Mouse (Mus musculus) lung, embryonic 15.5 days (tissue): ENCODE measurements around the gene Chaf1b. TPM values are rescaled to one million over a fixed set of nuclear protein-coding genes. Genes with fewer than 3 reads are reported as not detected.

Experiments used
- ATAC-seq: fragments of 200-750 bp; cut with Nextera tagmentation; 2 replicates; pipeline ENCODE4 v1.8.0; 2017; ENCODE audit warnings: moderate number of reproducible peaks, borderline replicate concordance; ENCODE audit not compliant: low FRiP score, low TSS enrichment; ENCODE audit errors: extremely low read depth
- H3K27ac ChIP-seq: fragments of 300-500 bp; sonication (generic); 2 replicates; pipeline ENCODE4 v1.5.1; 2015; ENCODE audit warnings: moderate library complexity, mild to moderate bottlenecking, inconsistent platforms
- H3K27me3 ChIP-seq: fragments of 300-500 bp; sonication (generic); 2 replicates; pipeline ENCODE4 v1.6.1; 2015; ENCODE audit warnings: inconsistent platforms
- H3K36me3 ChIP-seq: fragments of 300-500 bp; sonication (generic); 2 replicates; pipeline ENCODE4 v1.6.1; 2015; ENCODE audit warnings: inconsistent platforms
- H3K4me1 ChIP-seq: fragments of 300-500 bp; sonication (generic); 2 replicates; pipeline ENCODE4 v1.6.1; 2015; ENCODE audit warnings: inconsistent platforms
- H3K4me2 ChIP-seq: fragments of 300-500 bp; sonication (generic); 2 replicates; pipeline ENCODE4 v1.6.1; 2015; ENCODE audit warnings: inconsistent platforms, mild to moderate bottlenecking, moderate library complexity
- H3K4me3 ChIP-seq: fragments of 300-500 bp; sonication (generic); 2 replicates; pipeline ENCODE4 v1.5.1; 2015; ENCODE audit warnings: mild to moderate bottlenecking, inconsistent platforms
- H3K9ac ChIP-seq: fragments of 300-500 bp; sonication (generic); 2 replicates; pipeline ENCODE4 v1.6.1; 2015; ENCODE audit warnings: inconsistent platforms
- H3K9me3 ChIP-seq: fragments of 300-500 bp; sonication (generic); 2 replicates; pipeline ENCODE4 v1.6.1; 2016; ENCODE audit warnings: inconsistent platforms
- WGBS: fragments of 180-500 bp; shearing (Covaris S2); methylation state at CpG from one replicate; pipeline ENCODE4 v1.1.7; 2015; 5-methylcytosine and 5-hydroxymethylcytosine counted together
- polyA plus RNA-seq: library from polyadenylated mRNA; unstranded; fragments of >200 nt; fragmentation: Nextera tagmentation; extraction: Ambion mirVana; gene quantifications from 2 replicates; pipeline ENCODE4 v1.2.1, GENCODE M21; 2015

The Chaf1b gene
- polyA plus RNA-seq, 1 experiment from 2014 or later, result 80.1 TPM

DNA sequence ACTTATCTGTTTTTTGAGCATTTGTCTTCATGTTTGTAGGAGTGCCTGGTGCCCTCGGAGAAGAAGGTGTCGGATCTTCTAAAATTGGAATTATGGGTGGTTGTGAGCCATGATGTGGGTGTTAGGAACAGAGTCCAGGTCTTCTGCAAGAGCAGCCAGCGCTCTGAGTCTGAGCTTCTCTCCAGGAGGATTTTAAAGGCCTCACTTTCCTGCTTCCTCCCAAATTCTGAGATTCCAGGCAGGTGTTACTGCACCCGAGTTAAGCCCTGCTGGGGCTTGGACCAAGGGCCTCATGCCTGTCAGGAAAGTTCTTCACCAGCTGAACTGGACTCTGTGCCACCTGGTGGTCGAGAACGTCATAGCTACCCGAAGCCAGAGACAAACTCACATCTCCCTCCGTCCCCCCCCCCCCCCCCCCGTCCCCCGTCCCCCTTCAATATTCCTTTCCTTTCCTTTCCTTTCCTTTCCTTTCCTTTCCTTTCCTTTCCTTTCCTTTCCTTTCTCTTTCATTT is 31.7 kb downstream of the Chaf1b start:
- ATAC-seq, result no peak

DNA sequence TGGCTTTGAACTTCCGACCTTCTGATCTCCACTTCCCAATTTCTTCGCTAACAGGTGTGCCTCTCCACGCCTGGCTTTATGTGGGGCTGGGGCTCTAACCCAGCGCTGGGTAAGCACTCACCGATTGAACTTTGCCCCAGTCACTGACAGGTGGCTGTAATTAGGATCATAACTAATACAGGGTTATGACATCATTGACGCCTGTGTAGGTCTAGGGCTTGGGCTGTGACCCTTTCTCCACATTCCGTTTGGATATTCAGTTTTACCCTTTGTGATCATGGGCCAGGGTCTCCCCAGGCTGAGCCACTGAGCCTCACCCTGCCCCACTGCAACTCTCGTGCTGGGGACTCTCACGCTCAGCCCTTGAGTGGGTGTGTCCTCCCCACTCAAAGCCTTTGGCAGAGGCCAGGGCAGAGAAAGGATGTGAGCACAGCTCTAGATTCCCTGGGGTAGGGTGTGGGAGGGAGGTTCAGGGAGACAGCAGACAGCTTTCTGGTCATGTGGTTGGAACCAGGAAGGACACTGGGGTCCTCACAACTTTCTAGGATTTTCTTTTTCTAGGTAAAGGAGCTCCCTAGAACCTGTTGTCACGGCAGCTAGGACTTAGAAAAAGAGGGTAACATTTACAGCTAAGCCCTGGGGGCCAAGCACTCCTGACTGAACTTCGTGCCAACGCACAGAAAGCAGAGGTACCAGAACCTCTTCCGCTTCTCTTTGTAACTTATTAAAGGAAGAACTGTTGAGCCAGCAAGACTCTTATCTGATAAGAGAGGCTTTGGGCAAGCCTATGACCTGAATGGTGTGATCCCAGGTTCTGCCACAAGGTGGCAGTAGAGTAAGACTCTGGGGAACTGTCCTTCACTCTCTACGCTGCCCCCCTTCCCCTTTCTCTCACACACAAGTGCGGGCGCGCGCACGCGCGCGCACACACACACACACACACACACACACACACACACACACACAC is 34.3 kb downstream of the Chaf1b start:
- H3K4me3 ChIP-seq, result no peak overlapping the region
- H3K27me3 ChIP-seq, result no peaks in the 10 kb centered on the region
- ATAC-seq, result peak; percentile 61; the same call in 1 of the 2 replicates
- 27% methylated on average over 20 of the region's 22 CpGs for WGBS
- peaks cover 11% of the 10 kb centered on the region for H3K4me1 ChIP-seq
- peak overlapping the region; percentile 18; the same call in 1 of the 2 replicates for H3K27ac ChIP-seq
- H3K9ac ChIP-seq, result no peak overlapping the region
- H3K9me3 ChIP-seq, result no peaks in the 10 kb centered on the region
- peak overlapping the region; percentile 39 for H3K4me2 ChIP-seq
- no peaks in the 10 kb centered on the region for H3K36me3 ChIP-seq

More for the DNA sequence above, 31.7 kb downstream of the Chaf1b start:
- Histone ChIP-seq H3K4me3 (no peak overlapping the region), H3K27me3 (no peaks in the 10 kb centered on the region), H3K4me1 (peaks cover 14% of the 10 kb centered on the region), H3K9ac (no peak overlapping the region), H3K27ac (no peak overlapping the region), H3K36me3 (no peaks in the 10 kb centered on the region), H3K9me3 (no peaks in the 10 kb centered on the region), H3K4me2 (no peak overlapping the region)
- 49% methylated on average over 7 of the region's 10 CpGs for WGBS

DNA sequence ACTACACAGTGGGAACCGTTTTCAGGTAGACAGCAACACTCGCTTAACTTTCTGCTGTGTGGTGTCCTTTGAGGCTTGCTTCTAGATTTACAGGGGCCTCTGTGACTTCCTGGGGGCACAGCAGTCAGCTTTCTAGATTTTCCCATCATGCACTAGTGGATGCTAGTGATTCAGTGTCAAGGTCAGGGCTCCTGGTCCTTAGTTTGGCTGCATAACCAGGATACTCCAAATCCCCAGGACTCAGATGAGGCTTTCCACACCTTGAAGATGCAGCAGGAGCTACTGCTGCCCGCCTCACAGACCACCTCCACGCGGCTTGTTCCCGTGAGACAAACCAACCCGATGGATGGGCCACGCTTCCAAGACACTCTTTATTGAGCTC is 35.0 kb downstream of the Chaf1b start:
- Histone ChIP-seq H3K4me3 (no peak overlapping the region), H3K27ac (no peak overlapping the region), H3K36me3 (no peaks in the 10 kb centered on the region), H3K9me3 (no peaks in the 10 kb centered on the region), H3K4me1 (peaks cover 11% of the 10 kb centered on the region), H3K4me2 (peak overlapping the region; percentile 39), H3K27me3 (no peaks in the 10 kb centered on the region), H3K9ac (no peak overlapping the region)
- 60% methylated on average over 8 of the region's 8 CpGs for WGBS
- no peak for ATAC-seq

DNA sequence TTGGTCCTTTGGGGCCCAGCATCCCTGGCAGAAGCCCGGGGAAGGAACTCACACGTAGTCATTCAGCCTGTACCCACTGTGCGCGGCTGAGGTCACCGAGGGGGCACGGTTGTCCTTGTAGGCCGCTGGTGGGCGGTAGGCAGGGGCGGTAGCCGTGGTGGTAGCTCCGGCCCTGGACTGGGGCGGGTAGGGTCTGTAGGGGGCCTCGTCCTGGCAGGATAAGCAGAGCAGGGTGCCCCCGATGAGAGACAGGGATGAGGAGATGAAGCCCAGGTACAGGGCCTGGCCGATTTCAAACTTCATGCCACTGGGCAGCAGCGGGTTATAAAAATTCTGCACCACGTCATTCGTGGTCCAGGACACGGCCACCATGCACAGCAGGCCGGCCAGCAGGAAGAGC is 35.5 kb downstream of the Chaf1b start:
- ATAC-seq, result no peak

DNA sequence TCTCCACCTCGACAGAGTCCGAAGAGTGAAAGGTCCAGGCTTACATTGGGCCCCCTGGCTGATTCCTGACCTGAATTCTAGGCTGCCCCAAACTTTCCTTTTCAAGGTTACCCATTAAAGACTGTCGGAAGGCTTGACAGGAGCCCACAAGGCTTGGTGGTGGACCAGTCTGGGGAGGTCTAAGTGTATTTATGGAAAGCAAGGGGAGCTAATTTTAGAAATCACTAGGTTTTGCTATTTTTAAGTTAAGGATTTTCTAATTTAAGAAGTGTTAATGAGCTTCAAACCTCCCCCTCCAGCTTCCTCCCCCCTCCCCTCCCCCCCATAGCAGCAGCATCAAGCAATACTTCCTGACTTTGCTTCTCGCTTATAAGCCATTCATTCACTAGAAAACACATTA is 37.0 kb downstream of the Chaf1b start:
- H3K9me3 ChIP-seq, result no peaks in the 10 kb centered on the region
- H3K4me1 ChIP-seq, result peaks cover 7% of the 10 kb centered on the region
- H3K4me3 ChIP-seq, result no peak overlapping the region
- no peak for ATAC-seq
- no peak overlapping the region for H3K27ac ChIP-seq
- H3K9ac ChIP-seq, result no peak overlapping the region
- no peaks in the 10 kb centered on the region for H3K27me3 ChIP-seq
- no peak overlapping the region for H3K4me2 ChIP-seq
- H3K36me3 ChIP-seq, result no peaks in the 10 kb centered on the region
- WGBS, result 61% methylated on average over 4 of the region's 4 CpGs

More for the DNA sequence above, 35.5 kb downstream of the Chaf1b start:
- Histone ChIP-seq H3K4me1 (peaks cover 9% of the 10 kb centered on the region), H3K4me2 (no peak overlapping the region), H3K9me3 (no peaks in the 10 kb centered on the region), H3K9ac (no peak overlapping the region), H3K36me3 (no peaks in the 10 kb centered on the region), H3K4me3 (no peak overlapping the region), H3K27ac (no peak overlapping the region), H3K27me3 (no peaks in the 10 kb centered on the region)
- 72% methylated on average over 20 of the region's 20 CpGs for WGBS

DNA sequence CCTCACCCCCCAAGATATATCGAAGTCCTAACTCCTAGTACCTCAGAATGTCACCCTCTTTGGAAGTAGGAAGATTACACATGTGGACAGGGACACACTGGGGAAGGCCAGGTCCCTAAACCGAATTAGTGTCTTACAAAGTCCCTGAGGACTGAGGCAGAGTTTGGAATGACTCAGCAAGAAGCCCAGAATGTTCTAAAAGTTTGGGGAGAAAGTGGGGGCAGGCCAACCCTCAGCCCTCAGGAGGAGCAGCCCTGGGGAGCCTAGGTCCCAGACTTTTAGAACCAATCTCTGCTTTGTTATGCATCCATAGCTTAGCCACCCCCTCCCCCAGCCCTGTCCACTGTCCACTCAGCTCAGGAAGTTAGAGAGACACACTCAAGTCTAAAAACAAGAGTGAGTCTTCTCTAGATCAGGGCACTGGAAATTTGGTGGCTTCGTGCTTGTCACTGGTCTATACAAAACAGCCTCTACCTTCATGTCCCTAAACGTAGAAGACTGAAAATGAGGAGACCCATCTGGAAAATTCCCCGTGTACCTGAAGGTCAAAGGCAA is 39.2 kb downstream of the Chaf1b start:
- H3K27ac ChIP-seq, result no peak overlapping the region
- 73% methylated on average over 5 of the region's 5 CpGs for WGBS

DNA sequence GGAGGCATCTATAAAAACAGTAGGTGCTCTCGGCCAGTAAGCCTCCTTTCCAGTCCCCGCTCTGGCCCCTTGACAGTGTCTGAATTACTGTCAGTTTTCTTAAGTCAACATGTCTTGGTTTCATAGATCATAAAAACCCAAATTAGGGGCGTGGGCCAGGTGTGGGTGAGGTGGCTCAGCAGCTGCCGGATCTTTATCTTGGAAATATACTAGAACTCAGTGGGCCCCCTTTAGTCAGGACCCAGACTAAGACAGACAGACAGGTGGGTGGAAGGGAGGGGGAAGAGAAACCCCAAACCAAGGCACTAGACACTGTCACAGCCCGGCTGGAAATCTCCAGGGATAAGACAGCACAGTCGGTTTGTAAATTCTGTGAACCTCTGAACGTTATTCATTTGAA is 40.1 kb downstream of the Chaf1b start:
- no peaks in the 10 kb centered on the region for H3K4me1 ChIP-seq
- H3K36me3 ChIP-seq, result no peaks in the 10 kb centered on the region
- no peak overlapping the region for H3K4me3 ChIP-seq
- H3K9me3 ChIP-seq, result no peaks in the 10 kb centered on the region
- no peak for ATAC-seq
- WGBS, result 63% methylated on average over 7 of the region's 7 CpGs
- no peak overlapping the region for H3K4me2 ChIP-seq
- H3K9ac ChIP-seq, result no peak overlapping the region
- no peak overlapping the region for H3K27ac ChIP-seq
- H3K27me3 ChIP-seq, result no peaks in the 10 kb centered on the region

More for the DNA sequence above, 39.2 kb downstream of the Chaf1b start:
- Histone ChIP-seq H3K4me1 (peaks cover 3% of the 10 kb centered on the region), H3K9ac (no peak overlapping the region), H3K36me3 (no peaks in the 10 kb centered on the region), H3K9me3 (no peaks in the 10 kb centered on the region), H3K4me3 (no peak overlapping the region), H3K4me2 (no peak overlapping the region), H3K27me3 (no peaks in the 10 kb centered on the region)
- ATAC-seq, result no peak

DNA sequence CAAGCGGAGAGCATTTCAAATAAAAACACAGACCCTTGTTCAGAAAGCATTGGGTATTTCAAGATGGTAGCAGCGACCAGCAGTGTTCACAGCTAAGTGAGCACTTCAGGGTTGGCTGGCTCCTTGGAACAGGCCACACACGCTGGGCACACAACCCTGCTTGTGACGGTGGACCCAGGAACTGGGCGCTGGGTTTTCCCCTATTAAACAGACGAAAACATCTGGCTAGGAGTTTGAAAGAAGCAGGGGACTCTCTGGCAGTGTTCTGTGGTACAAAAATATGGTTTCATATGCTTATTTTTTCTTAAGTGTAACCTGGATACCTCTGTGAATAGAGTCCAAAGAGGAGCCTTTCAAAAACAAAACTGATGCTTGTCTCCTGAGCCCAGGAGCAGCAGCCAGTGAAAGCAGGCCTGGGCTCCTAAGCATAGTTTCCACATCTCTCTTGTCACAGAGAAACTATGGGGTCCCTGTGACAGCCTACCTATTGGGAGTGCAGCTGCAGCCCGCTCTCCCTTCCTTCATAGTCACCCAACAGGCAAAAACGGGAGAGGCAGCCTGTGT is 42.1 kb downstream of the Chaf1b start:
- Histone ChIP-seq H3K4me2 (no peak overlapping the region), H3K4me1 (no peaks in the 10 kb centered on the region), H3K9me3 (no peaks in the 10 kb centered on the region), H3K27ac (no peak overlapping the region), H3K4me3 (no peak overlapping the region), H3K9ac (no peak overlapping the region), H3K36me3 (no peaks in the 10 kb centered on the region), H3K27me3 (no peaks in the 10 kb centered on the region)
- 70% methylated on average over 8 of the region's 8 CpGs for WGBS
- no peak for ATAC-seq

DNA sequence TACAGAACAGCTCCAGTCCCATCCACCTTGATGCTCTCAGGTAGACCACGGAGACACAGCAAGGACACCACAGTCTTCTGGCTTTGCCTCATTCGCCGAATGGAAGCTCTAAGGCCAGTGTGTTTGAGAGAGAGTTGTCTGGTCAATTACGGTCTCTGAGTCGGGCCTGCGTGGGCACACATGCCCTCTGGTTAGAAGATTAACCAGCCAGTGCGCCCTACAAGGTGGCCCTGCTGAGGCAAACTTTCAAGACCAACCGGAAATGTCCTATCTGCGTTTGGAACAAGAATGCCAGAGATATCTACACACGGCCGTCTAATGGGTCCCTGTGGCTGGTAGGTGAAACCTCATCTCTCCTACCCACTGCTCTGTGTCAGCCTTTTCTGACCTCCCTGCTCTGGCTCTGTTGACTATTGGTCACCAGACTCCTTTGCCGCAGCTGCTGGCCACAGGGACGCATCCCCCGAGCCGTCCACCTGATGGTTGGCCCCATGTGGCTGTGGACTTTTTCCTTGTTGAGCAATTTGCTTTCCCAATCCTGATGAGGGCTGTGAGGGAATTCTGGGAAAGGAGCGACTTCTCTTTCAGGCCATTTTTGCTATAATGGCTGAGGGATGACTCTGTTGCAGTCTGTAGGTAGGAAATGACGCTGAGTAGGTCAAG is 45.8 kb downstream of the Chaf1b start:
- Histone ChIP-seq H3K27me3 (peaks cover 7% of the 10 kb centered on the region; the same call in 1 of the 2 replicates), H3K36me3 (no peaks in the 10 kb centered on the region), H3K4me2 (no peak overlapping the region), H3K4me3 (no peak overlapping the region), H3K4me1 (no peaks in the 10 kb centered on the region), H3K27ac (no peak overlapping the region), H3K9ac (no peak overlapping the region), H3K9me3 (no peaks in the 10 kb centered on the region)
- ATAC-seq, result no peak
- 82% methylated on average over 17 of the region's 17 CpGs for WGBS

DNA sequence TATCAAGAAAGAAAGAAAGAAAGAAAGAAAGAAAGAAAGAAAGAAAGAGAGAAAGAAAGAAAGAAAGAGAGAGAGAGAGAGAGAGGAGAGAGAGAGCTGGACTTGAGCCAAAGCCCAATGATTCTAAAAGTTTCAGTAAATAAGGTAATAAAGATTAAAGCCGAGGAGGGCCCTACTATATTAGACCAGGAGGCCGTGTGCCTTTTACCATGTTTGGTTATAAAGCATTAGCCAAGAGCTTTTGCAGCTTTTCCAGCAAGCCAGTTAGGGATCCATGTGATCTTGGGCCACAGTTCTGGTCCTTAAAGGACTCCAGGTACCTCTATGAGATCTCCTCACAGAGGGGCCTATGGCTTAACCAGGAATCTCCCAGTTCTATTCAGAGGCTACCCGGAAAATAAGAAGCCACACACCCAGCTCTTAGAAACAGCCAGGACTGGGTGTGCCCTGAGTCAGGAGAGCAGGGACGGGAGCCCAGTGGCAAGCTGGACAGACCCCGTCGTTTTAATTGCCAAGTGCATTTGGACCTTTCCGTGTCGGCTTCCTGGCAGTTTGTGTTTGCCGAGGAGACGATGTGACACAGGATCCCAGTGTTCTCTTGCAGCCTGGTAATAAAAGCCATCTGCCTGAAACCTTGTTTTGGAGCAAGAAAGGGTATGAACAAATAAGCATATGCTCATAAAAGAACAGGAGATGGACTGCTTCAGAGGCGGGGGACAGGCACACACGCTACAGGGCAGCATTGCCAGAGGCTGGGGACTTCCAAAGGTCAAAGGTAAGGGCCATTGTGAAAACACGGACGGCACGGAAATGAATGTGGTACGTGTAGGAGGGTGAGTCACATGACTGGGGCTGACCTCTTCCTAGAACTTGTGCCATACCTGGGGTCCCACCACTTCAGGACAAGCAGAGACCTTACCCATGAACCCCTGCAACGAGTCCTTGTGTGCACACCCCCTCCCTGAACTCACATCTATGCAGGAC is 48.8 kb downstream of the Chaf1b start:
- no peak overlapping the region for H3K27ac ChIP-seq
- ATAC-seq, result no peak
- WGBS, result 52% methylated on average over 17 of the region's 17 CpGs
- H3K9me3 ChIP-seq, result no peaks in the 10 kb centered on the region
- H3K4me1 ChIP-seq, result no peaks in the 10 kb centered on the region
- no peaks in the 10 kb centered on the region for H3K36me3 ChIP-seq
- H3K27me3 ChIP-seq, result peaks cover 33% of the 10 kb centered on the region
- H3K4me2 ChIP-seq, result no peak overlapping the region
- no peak overlapping the region for H3K9ac ChIP-seq
- H3K4me3 ChIP-seq, result no peak overlapping the region

DNA sequence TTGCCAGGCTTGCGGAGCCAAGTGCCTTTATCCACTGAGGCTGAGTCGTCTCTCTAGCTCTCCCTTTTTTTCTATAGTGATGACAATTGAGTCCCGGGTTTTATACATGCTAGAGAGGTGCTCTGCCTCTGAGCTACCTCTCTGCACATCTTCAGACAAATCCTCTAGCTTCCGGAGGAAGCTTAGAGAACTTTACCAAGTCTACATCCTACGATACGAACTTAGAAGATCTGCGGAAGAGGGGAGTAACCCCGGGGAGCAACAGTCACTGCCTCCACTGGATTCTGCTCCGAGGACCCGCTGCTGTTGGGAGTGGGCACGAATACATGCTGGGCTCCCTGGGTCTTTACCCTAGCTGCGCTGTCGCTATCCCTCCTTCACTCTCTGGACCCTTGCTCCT is 50.9 kb downstream of the Chaf1b start:
- WGBS, result 19% methylated on average over 13 of the region's 13 CpGs
- Histone ChIP-seq H3K27me3 (peaks cover 35% of the 10 kb centered on the region), H3K4me2 (peak overlapping the region; percentile 9; the same call in 1 of the 2 replicates)

More for the DNA sequence above, 50.9 kb downstream of the Chaf1b start:
- H3K36me3 ChIP-seq, result no peaks in the 10 kb centered on the region
- H3K27ac ChIP-seq, result no peak overlapping the region
- H3K4me1 ChIP-seq, result no peaks in the 10 kb centered on the region
- H3K9me3 ChIP-seq, result no peaks in the 10 kb centered on the region
- ATAC-seq, result no peak
- H3K9ac ChIP-seq, result no peak overlapping the region
- H3K4me3 ChIP-seq, result no peak overlapping the region
